ENCODE assay signal across 18 mouse cellular contexts in genomic region chr10:94912551-94912950, GRCm38 (mm10). TPM values are rescaled to one million over a fixed set of nuclear protein-coding genes. Genes with fewer than 3 reads are reported as not detected.
DNase-seq lines count a peak whose midpoint lies in the region; ATAC-seq and TF ChIP-seq lines count a peak whose summit lies in the region.
"Had no signal": no experiment of that assay in that cellular context is flagged by ENCODE, and none has a peak within 500 bp of the region (broad histone marks: within the 10 kb centered on the region; RNA-seq: fewer than 3 reads in every experiment).

No protein-coding gene starts in this region.

- H3K9ac ChIP-seq in CH12.LX (ENCODE audit: insufficient read depth, low read depth), result peak overlapping the region; percentile 62; the same call in 1 of the 2 replicates
- H3K9ac ChIP-seq in liver, embryonic 15.5 days, result peak overlapping the region; percentile 28
- no peak overlapping the region for H3K9ac ChIP-seq in forebrain, embryonic 11.5 days (ENCODE audit: low read length)
- H3K9ac ChIP-seq: forebrain, postnatal 0 days; neural tube, embryonic 12.5 days had no signal

- H3K36me3 ChIP-seq in CH12.LX (replicated peaks in 1 of 2; ENCODE audit: control insufficient read depth in 1 of 2, insufficient read depth in 1 of 2, low read length in 1 of 2) (peaks cover 4% of the 10 kb centered on the region in 2 experiments), G1E (replicated peaks) (peaks cover 41% of the 10 kb centered on the region)
- H3K36me3 ChIP-seq in erythroblast, embryonic 14.5 days (ENCODE audit: control insufficient read depth), result no peaks in the 10 kb centered on the region; the same call in none of the 2 replicates
- no peaks in the 10 kb centered on the region for H3K36me3 ChIP-seq in liver, embryonic 15.5 days (replicated peaks)
- no peaks in the 10 kb centered on the region for H3K36me3 ChIP-seq in forebrain, embryonic 11.5 days (ENCODE audit: control insufficient read depth, insufficient read depth, low read length)
- H3K36me3 ChIP-seq: embryonic facial prominence, embryonic 10.5 days; hindbrain, embryonic 10.5 days; neural tube, embryonic 12.5 days had no signal

- no peak for TF ChIP-seq CTCF in CH12.LX (conservative IDR thresholded peaks at IDR 0.05 in 1 of 2, IDR thresholded peaks at IDR 0.05 in 1 of 2; ENCODE audit: low read depth in 2 of 2, low read length in 2 of 2)
- TF ChIP-seq CTCF in G1E (IDR thresholded peaks at IDR 0.05; ENCODE audit: low read depth, low read length), result no peak

- dilution Hi-C loops in CH12.LX (cut with MboI; ENCODE audit: extremely low pct_ligation_motif_present, extremely low pct_unique_long_range_greater_than_20kb, low sequenced_read_pairs), result loop anchor here (25.0 kb wide), 1 partner anchor 100 kb away; no protein-coding TSS in a partner anchor

- no peak for TF ChIP-seq EP300 in CH12.LX (IDR thresholded peaks at IDR 0.05; ENCODE audit: low read length)

- H3K9me3 ChIP-seq in CH12.LX (replicated peaks; ENCODE audit: low read length) (no peaks in the 10 kb centered on the region), G1E (replicated peaks) (no peaks in the 10 kb centered on the region)
- H3K9me3 ChIP-seq in erythroblast, embryonic 14.5 days (ENCODE audit: control insufficient read depth, low read length), result no peaks in the 10 kb centered on the region
- no peaks in the 10 kb centered on the region for H3K9me3 ChIP-seq in liver, embryonic 15.5 days (replicated peaks)
- H3K9me3 ChIP-seq in forebrain, embryonic 11.5 days (ENCODE audit: control insufficient read depth, low read length), result no peaks in the 10 kb centered on the region
- H3K9me3 ChIP-seq: embryonic facial prominence, embryonic 10.5 days; hindbrain, embryonic 10.5 days; neural tube, embryonic 12.5 days had no signal

- peaks cover 27 to 84% of the 10 kb centered on the region in 2 experiments for H3K4me1 ChIP-seq in CH12.LX (ENCODE audit: control insufficient read depth in 1 of 2, insufficient read depth in 2 of 2)
- H3K4me1 ChIP-seq in G1E (ENCODE audit: insufficient read depth, low read depth, low read length), result peaks cover 68% of the 10 kb centered on the region
- peaks cover 67% of the 10 kb centered on the region for H3K4me1 ChIP-seq in erythroblast, embryonic 14.5 days (ENCODE audit: control insufficient read depth)
- H3K4me1 ChIP-seq in liver, embryonic 15.5 days (replicated peaks), result peaks cover 73% of the 10 kb centered on the region
- no peaks in the 10 kb centered on the region for H3K4me1 ChIP-seq in forebrain, embryonic 11.5 days (replicated peaks; ENCODE audit: control insufficient read depth, insufficient read depth, low read length)
- H3K4me1 ChIP-seq: embryonic facial prominence, embryonic 10.5 days; neural tube, embryonic 12.5 days had no signal

- TF ChIP-seq POLR2A in CH12.LX (IDR thresholded peaks at IDR 0.05; ENCODE audit: low read depth, low read length), result no peak

- DNase-seq in CH12.LX (ENCODE audit: extremely low read depth), result no peak
- DNase-seq in G1E (ENCODE audit: low spot score), result no peak
- no peak for DNase-seq in forebrain, embryonic 11.5 days (ENCODE audit: low spot score)
- no peak for DNase-seq in Muller cell, postnatal 12 days (ENCODE audit: inconsistent ontology term)
- DNase-seq in right cerebral cortex, adult 2 months (ENCODE audit: low spot score in 2 of 2), result no peak
- no peak for DNase-seq in embryo, embryonic 9.5 days (ENCODE audit: extremely low spot score)
- DNase-seq: adrenal gland, postnatal 10 days; cerebellum, postnatal 14 days; forebrain, postnatal 0 days; heart, adult 18-20 months; kidney, postnatal 10 days; right cerebral cortex, postnatal 25 days; thymus, adult 18-20 months had no signal

- ATAC-seq in G1E (ENCODE audit: extremely low read depth, insufficient number of reproducible peaks, low FRiP score, poor library complexity, severe bottlenecking), result peak; percentile 36
- peak; percentile 98 for ATAC-seq in liver, embryonic 15.5 days (ENCODE audit: insufficient read depth)
- ATAC-seq in forebrain, embryonic 11.5 days (replicated peaks; ENCODE audit: low FRiP score), result no peak
- ATAC-seq: forebrain, postnatal 0 days had no signal

- H3K27me3 ChIP-seq in CH12.LX (replicated peaks), result no peaks in the 10 kb centered on the region
- no peaks in the 10 kb centered on the region for H3K27me3 ChIP-seq in G1E (ENCODE audit: insufficient read depth, low read length)
- H3K27me3 ChIP-seq in erythroblast, embryonic 14.5 days (ENCODE audit: control insufficient read depth), result no peaks in the 10 kb centered on the region
- H3K27me3 ChIP-seq in liver, embryonic 15.5 days, result no peaks in the 10 kb centered on the region
- no peaks in the 10 kb centered on the region for H3K27me3 ChIP-seq in forebrain, embryonic 11.5 days (ENCODE audit: control insufficient read depth, insufficient read depth, low read length)
- H3K27me3 ChIP-seq: neural tube, embryonic 12.5 days had no signal

- TF ChIP-seq RAD21 in CH12.LX (IDR thresholded peaks at IDR 0.05; ENCODE audit: low read depth, low read length), result no peak

- 32% methylated on average over 1 of the region's 1 CpGs for WGBS in liver, embryonic 15.5 days (ENCODE audit: insufficient replicate concordance)
- WGBS in forebrain, embryonic 11.5 days, result 96% methylated on average over 1 of the region's 1 CpGs

- in situ Hi-C loops in CH12.LX (cut with MboI; ENCODE audit: low pct_ligation_motif_present, low pct_unique_long_range_greater_than_20kb, low sequenced_read_pairs), result no loop called here

- peaks cover 12% of the 10 kb centered on the region for H3K79me2 ChIP-seq in CH12.LX (replicated peaks; ENCODE audit: control insufficient read depth, extremely low read depth, insufficient read depth, poor library complexity, severe bottlenecking)

- peak overlapping the region; percentile 84 for H3K27ac ChIP-seq in CH12.LX (ENCODE audit: insufficient read depth, low read depth)
- H3K27ac ChIP-seq in liver, embryonic 15.5 days (replicated peaks), result peak overlapping the region; percentile 93
- H3K27ac ChIP-seq in forebrain, embryonic 11.5 days (ENCODE audit: low read depth, low read length), result no peak overlapping the region
- H3K27ac ChIP-seq: embryonic facial prominence, embryonic 10.5 days; hindbrain, embryonic 10.5 days; neural tube, embryonic 12.5 days had no signal

- H3K4me2 ChIP-seq in CH12.LX (ENCODE audit: insufficient read depth, low read depth, poor library complexity, severe bottlenecking), result peak overlapping the region; percentile 7; the same call in 1 of the 2 replicates
- peak overlapping the region; percentile 57 for H3K4me2 ChIP-seq in liver, embryonic 15.5 days
- no peak overlapping the region for H3K4me2 ChIP-seq in forebrain, embryonic 11.5 days (ENCODE audit: low read depth, low read length, severe bottlenecking)
- H3K4me2 ChIP-seq: neural tube, embryonic 12.5 days had no signal

- H3K4me3 ChIP-seq in CH12.LX (replicated peaks in 1 of 3; ENCODE audit: low read depth in 2 of 3, low read length in 2 of 3, poor library complexity in 1 of 3), result no peak overlapping the region
- no peak overlapping the region for H3K4me3 ChIP-seq in G1E (ENCODE audit: low read depth, low read length)
- peak overlapping the region; percentile 29 for H3K4me3 ChIP-seq in erythroblast, embryonic 14.5 days (replicated peaks)
- H3K4me3 ChIP-seq in liver, embryonic 15.5 days (replicated peaks), result no peak overlapping the region
- H3K4me3 ChIP-seq in forebrain, embryonic 11.5 days (ENCODE audit: low read depth, low read length), result no peak overlapping the region
- H3K4me3 ChIP-seq: embryonic facial prominence, embryonic 10.5 days; hindbrain, embryonic 10.5 days; neural tube, embryonic 12.5 days had no signal

TF ChIP-seq in CH12.LX, 34 proteins besides CTCF, POLR2A, EP300 and RAD21:
- TF ChIP-seq USF1 (IDR thresholded peaks at IDR 0.05; ENCODE audit: low read depth, low read length), result no peak
- no peak for TF ChIP-seq JUN (IDR thresholded peaks at IDR 0.05; ENCODE audit: insufficient read depth, low read depth, low read length)
- no peak for TF ChIP-seq ZNF384 (IDR thresholded peaks at IDR 0.05; ENCODE audit: low read depth, low read length)
- TF ChIP-seq GABPA (IDR thresholded peaks at IDR 0.05; ENCODE audit: insufficient replicate concordance, low read depth, low read length), result no peak
- TF ChIP-seq MXI1 (IDR thresholded peaks at IDR 0.05; ENCODE audit: low read depth, low read length), result 0 out of 2 replicates have a peak, but pooled peaks have one; percentile 26
- TF ChIP-seq SMC3 (IDR thresholded peaks at IDR 0.05; ENCODE audit: low read depth, low read length), result no peak
- TF ChIP-seq CHD1 (IDR thresholded peaks at IDR 0.05; ENCODE audit: low read depth, low read length), result no peak; the same call in 1 of the 2 replicates

RNA-seq across cellular contexts. Expression of gene Plxnc1, which starts 32.1 kb away (rescaled TPM):
- total RNA-seq in CH12.LX (2012; rRNA removed) (33.0 and 38.4 TPM in 2 replicates), CH12.LX (2014; rRNA removed) (31.2 and 34.4 TPM in 2 replicates), G1E (2014; fragmentation: Nextera tagmentation) (131 and 132 TPM in 2 replicates), G1E (2017) (121 and 163 TPM in 2 replicates)
- polyA plus RNA-seq in CH12.LX (2012; ENCODE audit: insufficient read length, low read depth) (26.6 and 27.6 TPM in 2 replicates), G1E (2012) (23.0 and 25.9 TPM in 2 replicates)
- polyA plus RNA-seq in erythroblast, embryonic 14.5 days (2012), result 0.05 and 0.08 TPM in 2 replicates
- polyA plus RNA-seq in liver, embryonic 15.5 days (2015; fragmentation: Nextera tagmentation; extraction: Ambion mirVana), result 2.1 and 2.2 TPM in 2 replicates
- 7.5 and 8.0 TPM in 2 replicates for polyA plus RNA-seq in forebrain, embryonic 11.5 days (2014; fragmentation: Nextera tagmentation; extraction: Ambion mirVana)
